Mouse (Mus musculus) midbrain, embryonic 10.5 days (tissue): ENCODE data around the gene Hebp1. TPM values are rescaled to one million over a fixed set of nuclear protein-coding genes. Genes with fewer than 3 reads are reported as not detected.

ENCODE experiments used
- DNase-seq: peaks from one replicate; pipeline ENCODE4 v3.0.0-alpha.2; 2017; ENCODE audit warnings: low spot score
- H3K27ac ChIP-seq: fragments of 300-500 bp; sonication (generic); replicated peaks from 2 replicates; pipeline ENCODE4 v1.5.1; 2016; ENCODE audit warnings: mild to moderate bottlenecking
- H3K27me3 ChIP-seq: fragments of 300-500 bp; sonication (generic); 2 replicates; pipeline ENCODE4 v1.6.1; 2016; ENCODE audit warnings: low read depth, mild to moderate bottlenecking; ENCODE audit not compliant: poor library complexity, severe bottlenecking
- H3K36me3 ChIP-seq: fragments of 300-500 bp; sonication (generic); 2 replicates; pipeline ENCODE4 v1.6.1; 2016; ENCODE audit warnings: mild to moderate bottlenecking, moderate library complexity
- H3K4me1 ChIP-seq: fragments of 300-500 bp; sonication (generic); 2 replicates; pipeline ENCODE4 v1.6.1; 2016
- H3K4me3 ChIP-seq: fragments of 300-500 bp; sonication (generic); 2 replicates; pipeline ENCODE4 v1.5.1; 2016; ENCODE audit warnings: mild to moderate bottlenecking, moderate library complexity
- H3K9me3 ChIP-seq: fragments of 300-500 bp; sonication (generic); replicated peaks from 2 replicates; pipeline ENCODE4 v1.6.1; 2016; ENCODE audit warnings: mild to moderate bottlenecking
- WGBS: fragments of 180-500 bp; shearing (Covaris S2); methylation state at CpG from one replicate; pipeline ENCODE4 v1.1.7; 2016; 5-methylcytosine and 5-hydroxymethylcytosine counted together
- polyA plus RNA-seq: library from polyadenylated mRNA; unstranded; fragments of >200 nt; fragmentation: Nextera tagmentation; extraction: Ambion mirVana; gene quantifications from 2 replicates; pipeline ENCODE4 v1.2.1, GENCODE M21; 2016

The Hebp1 gene
- polyA plus RNA-seq, 1 experiment from 2014 or later = 5.2 TPM

- no peak overlapping the region for H3K27ac ChIP-seq
- 0 out of 2 replicates have a peak, but pooled peaks cover 5% of the 10 kb centered on the region for H3K27me3 ChIP-seq
- no peaks in the 10 kb centered on the region for H3K4me1 ChIP-seq
- H3K9me3 ChIP-seq = no peaks in the 10 kb centered on the region
- H3K36me3 ChIP-seq = no peaks in the 10 kb centered on the region
- peak; percentile 37 for DNase-seq
- H3K4me3 ChIP-seq = no peak overlapping the region
- 43% methylated on average over 5 of the region's 5 CpGs for WGBS
These were observed 47.5 kb downstream of the Hebp1 start for GRCm38 (mm10) chr6:135150311-135150710.

GRCm38 (mm10) chr6:135149722-135150121 is 48.1 kb downstream of the Hebp1 start:
- 75% methylated on average over 4 of the region's 4 CpGs for WGBS
- no peak for DNase-seq
- H3K27me3 ChIP-seq = 0 out of 2 replicates have a peak, but pooled peaks cover 5% of the 10 kb centered on the region

GRCm38 (mm10) chr6:135149175-135149574 is 48.6 kb downstream of the Hebp1 start:
- 80% methylated on average over 4 of the region's 4 CpGs for WGBS
- H3K36me3 ChIP-seq = no peaks in the 10 kb centered on the region
- no peaks in the 10 kb centered on the region for H3K4me1 ChIP-seq
- no peak overlapping the region for H3K4me3 ChIP-seq
- no peaks in the 10 kb centered on the region for H3K9me3 ChIP-seq
- DNase-seq = no peak
- H3K27me3 ChIP-seq = 0 out of 2 replicates have a peak, but pooled peaks cover 5% of the 10 kb centered on the region
- no peak overlapping the region for H3K27ac ChIP-seq

More at GRCm38 (mm10) chr6:135149722-135150121, 48.1 kb downstream of the Hebp1 start:
- Histone ChIP-seq H3K36me3 (no peaks in the 10 kb centered on the region), H3K9me3 (no peaks in the 10 kb centered on the region), H3K4me3 (no peak overlapping the region), H3K27ac (no peak overlapping the region), H3K4me1 (no peaks in the 10 kb centered on the region)

DNA sequence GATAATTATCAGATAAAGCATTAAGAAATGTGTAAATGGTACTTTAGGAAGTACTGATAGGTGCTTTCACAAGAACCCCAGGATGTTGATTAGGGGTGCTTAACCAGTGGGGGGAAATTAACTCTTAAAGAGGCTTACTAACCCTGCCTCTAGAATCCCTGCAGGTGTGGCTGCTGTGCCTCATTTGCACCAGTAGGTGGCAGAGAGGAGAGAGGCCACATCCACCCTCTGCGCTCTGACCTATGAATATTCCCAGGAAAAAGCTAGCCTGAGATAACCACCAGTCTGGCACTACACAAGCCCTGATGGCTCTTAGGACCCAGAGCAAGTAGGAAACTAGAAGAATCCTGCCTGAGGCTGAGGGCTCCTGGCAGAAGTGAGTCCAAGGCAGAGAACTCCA is 49.3 kb downstream of the Hebp1 start:
- Histone ChIP-seq H3K27ac (no peak overlapping the region), H3K36me3 (no peaks in the 10 kb centered on the region), H3K4me1 (no peaks in the 10 kb centered on the region), H3K9me3 (no peaks in the 10 kb centered on the region), H3K27me3 (0 out of 2 replicates have a peak, but pooled peaks cover 5% of the 10 kb centered on the region), H3K4me3 (no peak overlapping the region)
- peak; percentile 29 for DNase-seq
- WGBS = 44% methylated on average over 1 of the region's 1 CpGs

GRCm38 (mm10) chr6:135145976-135146375 is 51.8 kb downstream of the Hebp1 start:
- DNase-seq = no peak
- Histone ChIP-seq H3K27me3 (0 out of 2 replicates have a peak, but pooled peaks cover 5% of the 10 kb centered on the region), H3K36me3 (no peaks in the 10 kb centered on the region), H3K4me3 (no peak overlapping the region), H3K4me1 (no peaks in the 10 kb centered on the region), H3K27ac (no peak overlapping the region), H3K9me3 (no peaks in the 10 kb centered on the region)
- WGBS = 87% methylated on average over 5 of the region's 5 CpGs

DNA sequence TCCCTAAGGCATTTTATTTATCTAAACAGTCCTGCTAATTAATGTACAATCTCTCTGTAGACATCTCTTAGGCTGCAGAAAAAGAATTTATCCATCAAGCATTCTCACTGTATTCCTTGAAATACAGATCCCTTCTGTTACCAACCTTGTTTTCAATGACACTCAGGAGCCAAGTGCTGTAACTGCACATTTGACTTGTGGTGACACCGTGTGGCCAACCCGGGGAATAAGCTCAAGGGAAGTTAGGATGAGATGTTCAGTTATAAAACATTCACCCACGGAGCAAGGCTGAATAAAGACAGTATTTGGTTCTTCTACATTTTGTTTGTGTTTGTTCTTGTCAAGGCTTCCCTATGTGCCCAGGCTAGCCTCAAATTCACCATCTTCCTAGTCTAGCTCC is 53.3 kb downstream of the Hebp1 start:
- no peaks in the 10 kb centered on the region for H3K36me3 ChIP-seq
- H3K27ac ChIP-seq = no peak overlapping the region
- WGBS = 9% methylated on average over 3 of the region's 3 CpGs
- no peak for DNase-seq
- no peaks in the 10 kb centered on the region for H3K9me3 ChIP-seq
- H3K4me3 ChIP-seq = no peak overlapping the region
- H3K27me3 ChIP-seq = 0 out of 2 replicates have a peak, but pooled peaks cover 2% of the 10 kb centered on the region
- H3K4me1 ChIP-seq = no peaks in the 10 kb centered on the region

DNA sequence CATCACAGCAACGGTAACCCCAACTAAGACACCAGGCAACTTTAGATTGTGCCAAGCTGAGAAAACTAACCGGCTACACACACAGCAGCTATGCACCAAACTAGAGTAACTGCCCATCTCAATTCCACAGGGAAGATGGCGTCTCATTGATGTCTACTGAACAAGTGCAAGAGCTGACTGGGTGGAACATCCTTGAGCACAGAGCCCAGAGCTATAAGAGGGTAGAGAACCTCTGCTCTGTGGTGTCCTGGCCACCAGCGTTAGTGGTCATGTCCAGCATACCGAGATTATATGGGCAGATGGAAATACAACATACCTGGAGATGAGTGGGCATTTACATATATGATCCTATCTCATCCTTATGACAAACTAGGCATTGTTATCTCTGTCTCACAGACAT is 54.7 kb downstream of the Hebp1 start:
- Histone ChIP-seq H3K9me3 (no peaks in the 10 kb centered on the region), H3K4me3 (no peak overlapping the region), H3K4me1 (peaks cover 9% of the 10 kb centered on the region; the same call in 1 of the 2 replicates), H3K27ac (no peak overlapping the region), H3K36me3 (no peaks in the 10 kb centered on the region), H3K27me3 (0 out of 2 replicates have a peak, but pooled peaks cover 1% of the 10 kb centered on the region)
- WGBS = 94% methylated on average over 5 of the region's 5 CpGs
- no peak for DNase-seq

- 87% methylated on average over 16 of the region's 16 CpGs for WGBS
- no peak overlapping the region for H3K27ac ChIP-seq
- H3K9me3 ChIP-seq = no peaks in the 10 kb centered on the region
- no peak for DNase-seq
- no peak overlapping the region for H3K4me3 ChIP-seq
- H3K36me3 ChIP-seq = no peaks in the 10 kb centered on the region
- peaks cover 17% of the 10 kb centered on the region for H3K4me1 ChIP-seq
- peaks cover 6% of the 10 kb centered on the region; the same call in 1 of the 2 replicates for H3K27me3 ChIP-seq
These were observed 56.2 kb downstream of the Hebp1 start for GRCm38 (mm10) chr6:135141451-135142147.

DNA sequence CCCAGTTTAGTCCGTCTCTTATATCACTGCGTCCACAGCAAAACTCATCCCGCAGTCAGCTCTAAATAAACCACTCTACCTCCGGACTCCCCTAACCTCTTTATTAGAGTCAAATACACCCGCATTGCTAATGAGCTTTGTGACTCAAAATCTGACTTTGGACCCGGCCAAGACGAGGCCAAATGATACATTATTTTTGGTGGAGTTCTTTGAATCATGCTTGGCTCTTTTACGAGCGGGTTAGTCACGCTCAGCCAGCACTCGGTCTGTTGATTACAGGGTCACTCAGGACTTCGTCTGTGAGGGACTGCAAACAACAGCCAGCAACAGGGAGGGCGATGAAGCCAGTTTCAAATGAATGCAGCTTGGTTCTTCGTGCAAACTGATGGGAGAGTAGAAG is 59.1 kb downstream of the Hebp1 start:
- H3K4me1 ChIP-seq = peaks cover 23% of the 10 kb centered on the region
- no peak for DNase-seq
- WGBS = 76% methylated on average over 14 of the region's 14 CpGs
- H3K27ac ChIP-seq = 0 out of 2 replicates have a peak overlapping the region, but pooled peaks have one; percentile 9
- no peak overlapping the region for H3K4me3 ChIP-seq
- peaks cover 10% of the 10 kb centered on the region; the same call in 1 of the 2 replicates for H3K27me3 ChIP-seq
- H3K9me3 ChIP-seq = no peaks in the 10 kb centered on the region
- no peaks in the 10 kb centered on the region for H3K36me3 ChIP-seq

- no peak overlapping the region for H3K27ac ChIP-seq
- H3K4me3 ChIP-seq = no peak overlapping the region
- peaks cover 23% of the 10 kb centered on the region for H3K4me1 ChIP-seq
- WGBS = 88% methylated on average over 7 of the region's 7 CpGs
- peaks cover 10% of the 10 kb centered on the region; the same call in 1 of the 2 replicates for H3K27me3 ChIP-seq
- H3K9me3 ChIP-seq = no peaks in the 10 kb centered on the region
- no peaks in the 10 kb centered on the region for H3K36me3 ChIP-seq
- no peak for DNase-seq
These were observed 59.6 kb downstream of the Hebp1 start for GRCm38 (mm10) chr6:135138207-135138606.

DNA sequence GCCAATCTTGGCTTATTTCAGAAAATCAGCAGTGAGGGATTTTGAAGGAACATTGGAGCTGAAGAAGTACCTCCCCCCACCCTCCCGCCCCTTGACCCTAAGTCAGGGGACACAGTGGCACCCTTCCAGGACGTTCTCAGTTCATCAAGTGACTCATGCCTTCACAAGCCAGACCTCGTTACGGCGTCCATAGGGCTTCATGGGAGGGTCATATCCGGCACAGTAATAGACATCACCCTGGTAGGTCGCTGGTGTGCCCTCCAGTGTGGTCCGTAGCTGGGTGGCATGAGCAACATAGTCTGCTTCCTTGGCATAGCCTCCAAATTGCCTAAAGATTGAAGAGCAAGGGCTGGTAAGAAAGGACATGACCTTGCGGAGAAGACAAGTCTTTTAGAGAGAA is 60.1 kb downstream of the Hebp1 start:
- Histone ChIP-seq H3K36me3 (no peaks in the 10 kb centered on the region), H3K9me3 (no peaks in the 10 kb centered on the region), H3K27ac (no peak overlapping the region), H3K4me1 (peaks cover 23% of the 10 kb centered on the region), H3K4me3 (no peak overlapping the region), H3K27me3 (peaks cover 10% of the 10 kb centered on the region; the same call in 1 of the 2 replicates)
- DNase-seq = no peak
- 91% methylated on average over 9 of the region's 9 CpGs for WGBS

DNA sequence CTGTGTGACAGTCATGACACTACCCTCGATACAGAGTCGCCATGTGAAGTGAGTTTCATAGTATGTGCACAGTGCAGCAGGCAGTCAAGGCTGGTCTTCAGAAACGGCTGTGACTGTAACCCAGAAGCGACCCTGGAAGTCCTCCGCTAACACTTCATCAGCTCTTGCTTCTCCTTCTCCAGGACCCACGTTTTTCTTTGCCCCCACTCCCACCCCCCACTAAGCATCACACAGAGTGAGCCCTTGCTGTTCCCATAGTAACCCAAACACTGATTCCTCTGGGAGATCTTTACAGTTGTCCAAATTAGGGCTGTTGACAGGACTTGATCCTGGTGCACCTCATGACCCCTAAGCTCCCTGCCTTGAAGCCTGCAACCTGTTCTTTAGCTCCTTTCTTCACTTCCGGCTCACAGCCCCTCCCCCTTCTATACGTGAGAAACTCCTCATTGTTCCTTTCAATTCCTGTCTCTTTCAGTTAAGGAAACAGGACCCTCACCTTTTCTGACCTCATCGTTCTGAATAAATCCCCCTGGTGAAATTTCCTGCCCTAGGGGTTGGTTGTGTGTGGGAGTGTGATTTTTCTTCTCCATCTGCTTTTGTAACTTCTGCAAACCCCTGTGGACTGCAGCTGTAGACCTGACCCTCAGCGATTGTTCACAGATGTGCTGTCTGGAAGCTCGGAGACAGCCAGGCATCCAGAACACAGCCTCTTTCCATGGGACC is 61.2 kb downstream of the Hebp1 start:
- peak; percentile 30 for DNase-seq
- Histone ChIP-seq H3K27me3 (peaks cover 10% of the 10 kb centered on the region; the same call in 1 of the 2 replicates), H3K4me1 (peaks cover 23% of the 10 kb centered on the region), H3K27ac (peak overlapping the region; percentile 49; the same call in 1 of the 2 replicates), H3K4me3 (no peak overlapping the region), H3K9me3 (no peaks in the 10 kb centered on the region), H3K36me3 (no peaks in the 10 kb centered on the region)
- 43% methylated on average over 11 of the region's 11 CpGs for whole genome bisulfite sequencing

DNA sequence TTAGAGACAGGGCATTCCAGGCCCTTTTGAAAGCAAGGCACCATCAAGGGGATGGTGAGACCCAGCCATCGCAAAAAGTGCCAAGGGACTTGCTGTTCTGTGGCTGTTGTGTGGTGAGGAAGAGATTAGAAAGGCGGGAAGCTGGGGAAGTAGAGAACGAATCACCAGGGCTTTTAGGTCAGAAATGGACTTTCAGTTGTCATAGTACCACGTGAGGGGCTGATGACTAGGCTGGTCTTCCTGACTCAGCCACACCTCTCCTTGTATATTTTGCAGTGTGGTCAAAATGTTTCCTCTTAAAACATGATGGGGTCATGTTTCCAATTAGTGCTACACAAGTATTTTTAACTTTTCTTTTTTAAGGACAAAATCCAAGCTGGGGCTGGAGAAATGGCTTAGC is 62.1 kb downstream of the Hebp1 start:
- Histone ChIP-seq H3K4me1 (peaks cover 23% of the 10 kb centered on the region), H3K27ac (no peak overlapping the region), H3K27me3 (peaks cover 10% of the 10 kb centered on the region; the same call in 1 of the 2 replicates), H3K9me3 (no peaks in the 10 kb centered on the region), H3K36me3 (no peaks in the 10 kb centered on the region), H3K4me3 (no peak overlapping the region)
- WGBS = 79% methylated on average over 4 of the region's 4 CpGs
- DNase-seq = no peak
